Mouse (Mus musculus): ENCODE measurements at regions not wholly inside any gene's neighbourhood (a gene's known extent, or its start where the extent isn't known, plus 50 kb on each side); places are given as distances from the start of the nearest gene placed in this dataset.

DNA sequence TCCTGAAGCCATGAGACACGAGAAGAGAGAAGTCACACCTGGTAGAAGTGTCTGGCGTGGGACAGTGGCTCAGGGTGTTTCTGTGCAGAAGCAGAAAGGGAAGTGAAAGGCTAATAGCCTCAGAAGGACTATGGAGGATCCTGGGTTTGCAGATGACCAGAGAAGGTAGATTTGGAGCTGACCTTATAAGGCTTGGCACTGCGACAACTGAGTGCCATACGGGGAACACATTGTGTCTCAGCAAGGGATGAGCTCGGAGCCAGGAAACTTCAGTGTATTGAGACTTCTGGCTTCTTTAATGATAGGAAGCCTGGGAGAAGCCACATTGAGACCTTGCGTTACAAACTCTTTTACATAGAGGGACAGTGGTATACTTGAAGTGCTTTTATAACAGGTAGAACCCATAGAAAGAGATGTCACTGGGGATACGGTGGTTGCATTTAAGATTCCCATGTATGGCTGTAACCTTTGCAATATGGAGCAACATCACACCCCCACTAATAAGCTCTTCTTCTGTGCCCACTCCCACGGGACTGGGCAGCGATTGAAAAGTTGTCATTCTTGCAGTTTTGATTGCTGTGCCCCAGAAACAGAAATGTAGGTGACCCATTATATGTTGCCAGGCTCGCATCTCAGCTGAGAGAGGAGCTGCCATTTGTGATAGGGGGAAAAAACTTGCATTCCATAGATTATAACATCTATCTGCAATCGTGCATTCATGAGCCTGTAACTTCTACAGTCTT lies 61.8 kb upstream of the Dync1i1 start:
- Histone ChIP-seq H3K36me3 (ENCODE audit: control insufficient read depth, insufficient read depth, low read length) (no peaks in the 10 kb centered on the region), H3K4me2 (ENCODE audit: low read depth, severe bottlenecking) (no peak overlapping the region), H3K4me1 (ENCODE audit: control insufficient read depth, insufficient read depth, low read length) (no peaks in the 10 kb centered on the region), H3K9ac (ENCODE audit: low read length) (no peak overlapping the region), H3K27me3 (ENCODE audit: control insufficient read depth, insufficient read depth, low read length) (no peaks in the 10 kb centered on the region), H3K27ac (replicated peaks; ENCODE audit: low read depth, low read length) (no peak overlapping the region), H3K4me3 (ENCODE audit: low read depth, low read length) (no peak overlapping the region), H3K9me3 (ENCODE audit: control insufficient read depth, low read length) (no peaks in the 10 kb centered on the region)
- ATAC-seq (ENCODE audit: insufficient number of reproducible peaks, low FRiP score, low TSS enrichment, low read depth) (no peak), DNase-seq (ENCODE audit: low spot score) (no peak)
- WGBS, result 88% methylated on average over 11 of the region's 11 CpGs

GRCm38 (mm10) chr6:5645150-5645732 lies 80.2 kb upstream of the Dync1i1 start:
- no peaks in the 10 kb centered on the region for H3K27me3 ChIP-seq (ENCODE audit: control insufficient read depth, insufficient read depth, low read length)
- H3K9ac ChIP-seq (ENCODE audit: low read length), result no peak overlapping the region
- no peak overlapping the region for H3K4me2 ChIP-seq (ENCODE audit: low read depth, severe bottlenecking)
- H3K27ac ChIP-seq (replicated peaks; ENCODE audit: low read depth, low read length), result no peak overlapping the region
- WGBS, result 24% methylated on average over 9 of the region's 9 CpGs
- H3K9me3 ChIP-seq (ENCODE audit: control insufficient read depth, low read length), result no peaks in the 10 kb centered on the region
- no peaks in the 10 kb centered on the region for H3K36me3 ChIP-seq (ENCODE audit: control insufficient read depth, insufficient read depth, low read length)
- DNase-seq (ENCODE audit: low spot score) (peak; percentile 89), ATAC-seq (ENCODE audit: insufficient number of reproducible peaks, low FRiP score, low TSS enrichment, low read depth) (peak; percentile 68; the same call in 1 of the 2 replicates)
- H3K4me1 ChIP-seq (ENCODE audit: control insufficient read depth, insufficient read depth, low read length), result no peaks in the 10 kb centered on the region
- no peak overlapping the region for H3K4me3 ChIP-seq (ENCODE audit: low read depth, low read length)

GRCm38 (mm10) chr6:5634222-5634621 lies 91.2 kb upstream of the Dync1i1 start:
- Histone ChIP-seq H3K27ac (replicated peaks; ENCODE audit: low read depth, low read length) (no peak overlapping the region), H3K4me2 (ENCODE audit: low read depth, severe bottlenecking) (no peak overlapping the region), H3K4me1 (ENCODE audit: control insufficient read depth, insufficient read depth, low read length) (no peaks in the 10 kb centered on the region), H3K9ac (ENCODE audit: low read length) (no peak overlapping the region), H3K9me3 (ENCODE audit: control insufficient read depth, low read length) (no peaks in the 10 kb centered on the region), H3K4me3 (ENCODE audit: low read depth, low read length) (no peak overlapping the region), H3K36me3 (ENCODE audit: control insufficient read depth, insufficient read depth, low read length) (no peaks in the 10 kb centered on the region), H3K27me3 (ENCODE audit: control insufficient read depth, insufficient read depth, low read length) (no peaks in the 10 kb centered on the region)
- no peak for ATAC-seq (ENCODE audit: insufficient number of reproducible peaks, low FRiP score, low TSS enrichment, low read depth)
- WGBS, result 93% methylated on average over 9 of the region's 9 CpGs
- DNase-seq (ENCODE audit: low spot score), result no peak

DNA sequence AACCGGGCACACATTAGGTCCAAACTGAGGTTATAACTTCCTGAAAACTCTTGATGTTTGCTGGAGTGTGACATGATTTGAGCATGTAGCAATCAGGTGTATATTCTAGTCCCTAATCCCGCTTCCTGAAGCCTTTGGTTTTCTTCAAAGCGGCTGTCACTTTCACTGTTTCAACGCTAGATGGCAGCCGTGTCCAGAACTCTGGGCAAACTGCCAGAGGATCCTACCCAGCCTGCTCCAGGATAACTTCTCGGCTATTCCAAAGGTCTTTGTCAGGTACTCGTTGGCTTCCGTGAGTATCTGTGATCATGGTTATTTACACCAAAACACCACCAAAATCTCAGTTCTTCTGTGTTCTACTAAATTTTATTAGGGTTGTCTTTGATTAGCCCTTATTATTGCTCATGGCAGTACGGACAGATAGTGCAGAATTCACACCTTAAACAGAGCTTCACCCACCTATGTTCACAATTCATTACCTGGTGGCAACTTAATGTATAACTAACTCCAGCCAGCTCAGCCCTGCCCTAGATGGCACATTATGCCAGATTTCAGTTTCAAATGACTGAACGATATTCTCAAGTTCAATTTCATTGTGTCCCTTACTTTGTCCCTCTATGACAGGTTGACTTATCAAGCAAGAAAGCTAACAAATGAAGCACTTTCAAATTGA lies 92.3 kb upstream of the Dync1i1 start:
- no peak overlapping the region for H3K9ac ChIP-seq (ENCODE audit: low read length)
- no peaks in the 10 kb centered on the region for H3K36me3 ChIP-seq (ENCODE audit: control insufficient read depth, insufficient read depth, low read length)
- no peaks in the 10 kb centered on the region for H3K4me1 ChIP-seq (ENCODE audit: control insufficient read depth, insufficient read depth, low read length)
- no peak overlapping the region for H3K4me3 ChIP-seq (ENCODE audit: low read depth, low read length)
- H3K27me3 ChIP-seq (ENCODE audit: control insufficient read depth, insufficient read depth, low read length), result no peaks in the 10 kb centered on the region
- H3K27ac ChIP-seq (replicated peaks; ENCODE audit: low read depth, low read length), result no peak overlapping the region
- ATAC-seq (ENCODE audit: insufficient number of reproducible peaks, low FRiP score, low TSS enrichment, low read depth), result no peak
- 25% methylated on average over 10 of the region's 10 CpGs for WGBS
- no peaks in the 10 kb centered on the region for H3K9me3 ChIP-seq (ENCODE audit: control insufficient read depth, low read length)
- peak; percentile 75 for DNase-seq (ENCODE audit: low spot score)
- H3K4me2 ChIP-seq (ENCODE audit: low read depth, severe bottlenecking), result no peak overlapping the region

- H3K27ac ChIP-seq (replicated peaks; ENCODE audit: low read depth, low read length), result no peak overlapping the region
- H3K4me1 ChIP-seq (ENCODE audit: control insufficient read depth, insufficient read depth, low read length), result no peaks in the 10 kb centered on the region
- no peak overlapping the region for H3K4me2 ChIP-seq (ENCODE audit: low read depth, severe bottlenecking)
- no peak for ATAC-seq (ENCODE audit: insufficient number of reproducible peaks, low FRiP score, low TSS enrichment, low read depth)
- H3K4me3 ChIP-seq (ENCODE audit: low read depth, low read length), result no peak overlapping the region
- H3K36me3 ChIP-seq (ENCODE audit: control insufficient read depth, insufficient read depth, low read length), result no peaks in the 10 kb centered on the region
- H3K27me3 ChIP-seq (ENCODE audit: control insufficient read depth, insufficient read depth, low read length), result no peaks in the 10 kb centered on the region
- no peaks in the 10 kb centered on the region for H3K9me3 ChIP-seq (ENCODE audit: control insufficient read depth, low read length)
- no peak for DNase-seq (ENCODE audit: low spot score)
- 80% methylated on average over 2 of the region's 2 CpGs for WGBS
- no peak overlapping the region for H3K9ac ChIP-seq (ENCODE audit: low read length)
Observed at GRCm38 (mm10) chr6:5624085-5624484, 101.4 kb upstream of the Dync1i1 start.

DNA sequence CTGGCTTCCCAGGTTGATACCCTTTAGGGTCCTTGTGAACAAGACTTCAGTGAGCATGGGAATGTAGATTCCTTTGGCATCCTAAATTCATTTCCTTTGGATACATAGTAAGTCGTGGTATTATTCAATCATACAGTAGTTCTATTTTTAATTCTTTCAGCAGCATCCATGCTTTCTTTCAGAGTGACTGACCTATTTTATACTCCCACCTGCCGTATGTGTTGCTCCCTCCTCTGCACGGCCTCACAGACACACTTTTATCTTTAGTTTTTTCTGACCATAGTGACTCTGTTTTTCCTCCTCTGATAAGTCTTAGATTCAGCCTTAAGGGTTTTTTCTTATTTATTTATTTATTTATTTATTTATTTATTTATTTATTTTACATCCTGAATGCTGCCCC lies 103.9 kb upstream of the Dync1i1 start:
- ATAC-seq (ENCODE audit: insufficient number of reproducible peaks, low FRiP score, low TSS enrichment, low read depth) (no peak), DNase-seq (ENCODE audit: low spot score) (no peak)
- H3K36me3 ChIP-seq (ENCODE audit: control insufficient read depth, insufficient read depth, low read length), result no peaks in the 10 kb centered on the region
- H3K9me3 ChIP-seq (ENCODE audit: control insufficient read depth, low read length), result no peaks in the 10 kb centered on the region
- H3K9ac ChIP-seq (ENCODE audit: low read length), result no peak overlapping the region
- H3K4me1 ChIP-seq (ENCODE audit: control insufficient read depth, insufficient read depth, low read length), result no peaks in the 10 kb centered on the region
- H3K4me2 ChIP-seq (ENCODE audit: low read depth, severe bottlenecking), result no peak overlapping the region
- H3K4me3 ChIP-seq (ENCODE audit: low read depth, low read length), result no peak overlapping the region
- WGBS, result 94% methylated on average over 3 of the region's 3 CpGs
- no peak overlapping the region for H3K27ac ChIP-seq (replicated peaks; ENCODE audit: low read depth, low read length)
- H3K27me3 ChIP-seq (ENCODE audit: control insufficient read depth, insufficient read depth, low read length), result no peaks in the 10 kb centered on the region

GRCm38 (mm10) chr6:5594011-5594410 lies 97.9 kb upstream of the Pdk4 start:
- Histone ChIP-seq H3K4me1 (ENCODE audit: control insufficient read depth, insufficient read depth, low read length) (no peaks in the 10 kb centered on the region), H3K27ac (replicated peaks; ENCODE audit: low read depth, low read length) (no peak overlapping the region), H3K4me3 (ENCODE audit: low read depth, low read length) (no peak overlapping the region), H3K36me3 (ENCODE audit: control insufficient read depth, insufficient read depth, low read length) (no peaks in the 10 kb centered on the region), H3K4me2 (ENCODE audit: low read depth, severe bottlenecking) (no peak overlapping the region), H3K9me3 (ENCODE audit: control insufficient read depth, low read length) (no peaks in the 10 kb centered on the region), H3K9ac (ENCODE audit: low read length) (no peak overlapping the region), H3K27me3 (ENCODE audit: control insufficient read depth, insufficient read depth, low read length) (no peaks in the 10 kb centered on the region)
- 76% methylated on average over 6 of the region's 6 CpGs for WGBS
- no peak for ATAC-seq (ENCODE audit: insufficient number of reproducible peaks, low FRiP score, low TSS enrichment, low read depth)
- DNase-seq (ENCODE audit: low spot score), result no peak

DNA sequence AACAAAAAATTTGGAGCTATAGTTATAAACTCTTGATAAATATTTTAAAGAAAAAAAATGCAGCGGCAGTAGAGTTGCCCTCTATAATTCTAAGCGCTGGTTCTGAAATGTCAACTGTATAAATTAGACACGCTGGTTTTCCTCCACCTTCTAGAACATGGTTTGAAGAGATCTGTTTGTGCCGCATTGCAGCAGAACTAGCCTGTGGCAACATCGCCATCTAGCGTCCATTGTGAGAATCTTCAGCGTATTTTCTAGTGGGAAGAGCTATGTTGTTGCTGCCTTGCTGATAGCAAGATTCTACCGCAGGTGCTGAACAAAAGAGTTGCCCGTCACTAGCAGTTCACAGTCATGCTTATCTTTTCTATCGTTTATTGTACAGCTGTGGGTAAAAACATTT lies 93.5 kb upstream of the Pdk4 start:
- peak; percentile 31; the same call in 1 of the 2 replicates for ATAC-seq (ENCODE audit: insufficient number of reproducible peaks, low FRiP score, low TSS enrichment, low read depth)
- WGBS, result 8% methylated on average over 10 of the region's 10 CpGs
- DNase-seq (ENCODE audit: low spot score), result peak; percentile 81

More for the DNA sequence above, 93.5 kb upstream of the Pdk4 start:
- no peak overlapping the region for H3K4me2 ChIP-seq (ENCODE audit: low read depth, severe bottlenecking)
- H3K27me3 ChIP-seq (ENCODE audit: control insufficient read depth, insufficient read depth, low read length), result no peaks in the 10 kb centered on the region
- H3K27ac ChIP-seq (replicated peaks; ENCODE audit: low read depth, low read length), result no peak overlapping the region
- no peaks in the 10 kb centered on the region for H3K4me1 ChIP-seq (ENCODE audit: control insufficient read depth, insufficient read depth, low read length)
- H3K4me3 ChIP-seq (ENCODE audit: low read depth, low read length), result no peak overlapping the region
- H3K9ac ChIP-seq (ENCODE audit: low read length), result no peak overlapping the region
- no peaks in the 10 kb centered on the region for H3K36me3 ChIP-seq (ENCODE audit: control insufficient read depth, insufficient read depth, low read length)
- H3K9me3 ChIP-seq (ENCODE audit: control insufficient read depth, low read length), result no peaks in the 10 kb centered on the region

Data from limb, embryonic 11.5 days (tissue).